9 mouse cellular contexts compared by ENCODE assay signal in genomic region chr16:45093137-45093731, GRCm38 (mm10). TPM values are rescaled to one million over a fixed set of nuclear protein-coding genes. Genes with fewer than 3 reads are reported as not detected.
DNase-seq lines count a peak whose midpoint lies in the region; ATAC-seq lines count a peak whose summit lies in the region.
"Had no signal": no experiment of that assay in that cellular context is flagged by ENCODE, and none has a peak within 500 bp of the region (broad histone marks: within the 10 kb centered on the region; RNA-seq: fewer than 3 reads in every experiment).

TSS of gene Ccdc80 (plus strand) at chr16:45093402.

- no peaks in the 10 kb centered on the region for H3K9me3 ChIP-seq in forebrain, embryonic 14.5 days (replicated peaks; ENCODE audit: control insufficient read depth, low read length)
- no peaks in the 10 kb centered on the region for H3K9me3 ChIP-seq in liver, embryonic 15.5 days (replicated peaks)

- H3K4me3 ChIP-seq in forebrain, embryonic 14.5 days (ENCODE audit: low read depth, low read length): peak within 1 kb of the TSS; percentile 21
- peak within 1 kb of the TSS; percentile 21; the same call in 1 of the 2 replicates for H3K4me3 ChIP-seq in liver, embryonic 15.5 days (replicated peaks)

- H3K36me3 ChIP-seq in forebrain, embryonic 14.5 days (ENCODE audit: control insufficient read depth, insufficient read depth, low read length): no peaks in the 10 kb centered on the region
- H3K36me3 ChIP-seq in liver, embryonic 15.5 days (replicated peaks): no peaks in the 10 kb centered on the region

- DNase-seq in frontal cortex, adult 2 months (ENCODE audit: extremely low spot score in 1 of 2, low spot score in 1 of 2): no peak
- DNase-seq in frontal cortex, postnatal 36 days (ENCODE audit: low spot score in 2 of 2): no peak
- DNase-seq in adrenal gland, adult 18-20 months (ENCODE audit: low spot score in 2 of 2): no peak
- peak; percentile 22 for DNase-seq in forebrain, embryonic 14.5 days (ENCODE audit: low spot score)
- DNase-seq in heart, postnatal 25 days (ENCODE audit: low spot score): peak; percentile 14
- DNase-seq in yolk sac, embryonic 10.5 days (ENCODE audit: low spot score): peak; percentile 50
- no peak for DNase-seq in left cerebral cortex, adult 11 months (ENCODE audit: low spot score)

- intact Hi-C loops in heart, postnatal 25 days (cut with DNase I): loop anchor here (10.0 kb wide), 1 partner anchor 608 kb away; no protein-coding TSS in a partner anchor

- H3K27me3 ChIP-seq in forebrain, embryonic 14.5 days (replicated peaks; ENCODE audit: control insufficient read depth, insufficient read depth, low read length): no peaks in the 10 kb centered on the region
- no peaks in the 10 kb centered on the region for H3K27me3 ChIP-seq in liver, embryonic 15.5 days

- peak within 1 kb of the TSS; percentile 53; the same call in 1 of the 2 replicates for H3K9ac ChIP-seq in forebrain, embryonic 14.5 days (ENCODE audit: low read length)
- H3K9ac ChIP-seq in liver, embryonic 15.5 days: no peak within 1 kb of the TSS
- H3K9ac ChIP-seq: liver, embryonic 14.5 days had no signal

- WGBS in forebrain, embryonic 14.5 days: 35% methylated on average over 6 of the region's 6 CpGs
- WGBS in liver, embryonic 15.5 days (ENCODE audit: insufficient replicate concordance): 12% methylated on average over 6 of the region's 6 CpGs

- no peak within 1 kb of the TSS; the same call in 1 of the 2 replicates for H3K27ac ChIP-seq in forebrain, embryonic 14.5 days (ENCODE audit: low read depth, low read length)
- no peak within 1 kb of the TSS; the same call in 1 of the 2 replicates for H3K27ac ChIP-seq in liver, embryonic 15.5 days (replicated peaks)
- H3K27ac ChIP-seq: liver, embryonic 14.5 days had no signal

- no peaks in the 10 kb centered on the region for H3K4me1 ChIP-seq in forebrain, embryonic 14.5 days (ENCODE audit: control insufficient read depth, insufficient read depth, low read length)
- no peaks in the 10 kb centered on the region for H3K4me1 ChIP-seq in liver, embryonic 15.5 days (replicated peaks)

- ATAC-seq in forebrain, embryonic 14.5 days: peak; percentile 27; the same call in 1 of the 2 replicates
- no peak for ATAC-seq in liver, embryonic 15.5 days (ENCODE audit: insufficient read depth)

- H3K4me2 ChIP-seq in forebrain, embryonic 14.5 days (ENCODE audit: low read length): peak within 1 kb of the TSS; percentile 54
- H3K4me2 ChIP-seq in liver, embryonic 15.5 days: peak within 1 kb of the TSS; percentile 18; the same call in 1 of the 2 replicates

RNA-seq across cellular contexts. Expression of gene Ccdc80, which starts in this region (rescaled TPM):
- 7.6 and 10.3 TPM in 2 replicates for polyA plus RNA-seq in frontal cortex, adult 2 months (2012; rRNA removed)
- total RNA-seq in adrenal gland, adult 18-20 months (2021): 100 to 1,000 TPM in 1 of 2 experiments, 10 to 100 TPM in 1; 24.9 to 124 TPM
- 14.1 and 22.6 TPM in 2 replicates for polyA plus RNA-seq in forebrain, embryonic 14.5 days (2014; fragmentation: Nextera tagmentation; extraction: Ambion mirVana)
- 10 to 100 TPM; 83.0 to 90.7 TPM for total RNA-seq in heart, postnatal 25 days (2021)
- 9.7 TPM in 2 replicates for polyA plus RNA-seq in liver, embryonic 15.5 days (2015; fragmentation: Nextera tagmentation; extraction: Ambion mirVana)

Comparison
In these comparisons a context has a peak if more than half of its experiments do, and no peak if none do; other contexts are left out.
1. DNase-seq: peak in forebrain, embryonic 14.5 days (single experiment), heart, postnatal 25 days (single experiment) and yolk sac, embryonic 10.5 days (single experiment); none in frontal cortex, adult 2 months (0 of 2), frontal cortex, postnatal 36 days (0 of 2), adrenal gland, adult 18-20 months (0 of 2) and left cerebral cortex, adult 11 months (single experiment).